In genomic region chrX:72960431-72960830, GRCm38 (mm10) we compare ENCODE assay signal across 10 mouse cellular contexts. TPM values are rescaled to one million over a fixed set of nuclear protein-coding genes. Genes with fewer than 3 reads are reported as not detected.
DNase-seq lines count a peak whose midpoint lies in the region; ATAC-seq and TF ChIP-seq lines count a peak whose summit lies in the region.
"Had no signal": no experiment of that assay in that cellular context is flagged by ENCODE, and none has a peak within 500 bp of the region (broad histone marks: within the 10 kb centered on the region; RNA-seq: fewer than 3 reads in every experiment).

No protein-coding gene starts in this region.

- no peaks in the 10 kb centered on the region; the same call in 1 of the 2 replicates for H3K36me3 ChIP-seq in forebrain, embryonic 11.5 days (ENCODE audit: control insufficient read depth, insufficient read depth, low read length)
- H3K36me3 ChIP-seq in midbrain, embryonic 10.5 days = peaks cover 74% of the 10 kb centered on the region
- H3K36me3 ChIP-seq: embryonic facial prominence, embryonic 12.5 days; stomach, embryonic 15.5 days had no signal

- 86% methylated on average over 4 of the region's 4 CpGs for WGBS in forebrain, embryonic 11.5 days
- 86% methylated on average over 4 of the region's 4 CpGs for WGBS in midbrain, embryonic 10.5 days

- no peak for ATAC-seq in forebrain, embryonic 11.5 days (replicated peaks; ENCODE audit: low FRiP score)

- peak; percentile 5 for DNase-seq in cerebellum, adult 9-10 months
- no peak for DNase-seq in cerebellum, postnatal 36 days
- no peak for DNase-seq in left cerebral cortex, adult 2 months (ENCODE audit: extremely low spot score in 1 of 2, low spot score in 2 of 2)
- DNase-seq in left cerebral cortex, postnatal 10 days (ENCODE audit: extremely low spot score in 1 of 2, low spot score in 2 of 2) = no peak
- peak; percentile 11 for DNase-seq in ES-CJ7 (ENCODE audit: low read depth, low spot score)
- peak; percentile 4 to 18 for DNase-seq in lung, adult 18-20 months
- no peak for DNase-seq in forebrain, embryonic 11.5 days (ENCODE audit: low spot score)
- no peak for DNase-seq in midbrain, embryonic 10.5 days (ENCODE audit: low spot score)

- peak; percentile 51 for TF ChIP-seq CTCF in left cerebral cortex, adult 2 months (IDR thresholded peaks at IDR 0.05)

- no peak overlapping the region for H3K9ac ChIP-seq in forebrain, embryonic 11.5 days (ENCODE audit: low read length)
- H3K9ac ChIP-seq: embryonic facial prominence, embryonic 12.5 days; stomach, embryonic 15.5 days had no signal

- no peaks in the 10 kb centered on the region for H3K27me3 ChIP-seq in forebrain, embryonic 11.5 days (ENCODE audit: control insufficient read depth, insufficient read depth, low read length)
- no peaks in the 10 kb centered on the region for H3K27me3 ChIP-seq in midbrain, embryonic 10.5 days (ENCODE audit: low read depth, poor library complexity, severe bottlenecking)
- H3K27me3 ChIP-seq: embryonic facial prominence, embryonic 12.5 days; stomach, embryonic 15.5 days had no signal

- H3K4me1 ChIP-seq in forebrain, embryonic 11.5 days (replicated peaks; ENCODE audit: control insufficient read depth, insufficient read depth, low read length) = no peaks in the 10 kb centered on the region
- no peaks in the 10 kb centered on the region for H3K4me1 ChIP-seq in midbrain, embryonic 10.5 days
- H3K4me1 ChIP-seq: embryonic facial prominence, embryonic 12.5 days; stomach, embryonic 15.5 days had no signal

- H3K9me3 ChIP-seq in forebrain, embryonic 11.5 days (ENCODE audit: control insufficient read depth, low read length) = no peaks in the 10 kb centered on the region
- H3K9me3 ChIP-seq in midbrain, embryonic 10.5 days (replicated peaks) = no peaks in the 10 kb centered on the region
- H3K9me3 ChIP-seq: embryonic facial prominence, embryonic 12.5 days; stomach, embryonic 15.5 days had no signal

- no peak overlapping the region for H3K4me3 ChIP-seq in left cerebral cortex, adult 2 months
- H3K4me3 ChIP-seq in forebrain, embryonic 11.5 days (ENCODE audit: low read depth, low read length) = no peak overlapping the region
- no peak overlapping the region for H3K4me3 ChIP-seq in midbrain, embryonic 10.5 days
- H3K4me3 ChIP-seq: embryonic facial prominence, embryonic 12.5 days; stomach, embryonic 15.5 days had no signal

- no peak overlapping the region for H3K27ac ChIP-seq in left cerebral cortex, adult 2 months
- H3K27ac ChIP-seq in forebrain, embryonic 11.5 days (ENCODE audit: low read depth, low read length) = no peak overlapping the region
- no peak overlapping the region for H3K27ac ChIP-seq in midbrain, embryonic 10.5 days (replicated peaks)
- H3K27ac ChIP-seq: embryonic facial prominence, embryonic 12.5 days; stomach, embryonic 15.5 days had no signal

- intact Hi-C loops in left cerebral cortex, adult 2 months (cut with DNase I) = no loop called here
- intact Hi-C loops in left cerebral cortex, postnatal 10 days (cut with DNase I) = no loop called here

- H3K4me2 ChIP-seq in forebrain, embryonic 11.5 days (ENCODE audit: low read depth, low read length, severe bottlenecking) = no peak overlapping the region
- H3K4me2 ChIP-seq: embryonic facial prominence, embryonic 12.5 days; stomach, embryonic 15.5 days had no signal

RNA-seq across cellular contexts. Expression of gene Zfp185, which starts 26.7 kb away (rescaled TPM):
- total RNA-seq in left cerebral cortex, adult 2 months (2021) = under 1 TPM; 0.37 to 0.84 TPM
- 1 to 10 TPM in 1 of 2 experiments, under 1 TPM in 1; 0.90 to 1.0 TPM for total RNA-seq in left cerebral cortex, postnatal 10 days (2021)
- polyA plus RNA-seq in forebrain, embryonic 11.5 days (2014; fragmentation: Nextera tagmentation; extraction: Ambion mirVana) = 3.9 and 4.0 TPM in 2 replicates
- polyA plus RNA-seq in midbrain, embryonic 10.5 days (2016; fragmentation: Nextera tagmentation; extraction: Ambion mirVana) = 2.6 and 3.2 TPM in 2 replicates

RNA-seq across cellular contexts. Expression of gene Nsdhl, which starts 42.1 kb away (rescaled TPM):
- 10 to 100 TPM; 20.3 to 23.2 TPM for total RNA-seq in left cerebral cortex, adult 2 months (2021)
- total RNA-seq in left cerebral cortex, postnatal 10 days (2021) = 10 to 100 TPM; 47.7 to 52.7 TPM
- 43.8 and 46.9 TPM in 2 replicates for polyA plus RNA-seq in forebrain, embryonic 11.5 days (2014; fragmentation: Nextera tagmentation; extraction: Ambion mirVana)
- 44.1 and 47.3 TPM in 2 replicates for polyA plus RNA-seq in midbrain, embryonic 10.5 days (2016; fragmentation: Nextera tagmentation; extraction: Ambion mirVana)

RNA-seq across cellular contexts. Expression of gene Cetn2, which starts 42.2 kb away (rescaled TPM):
- total RNA-seq in left cerebral cortex, adult 2 months (2021) = 10 to 100 TPM; 51.0 to 52.9 TPM
- total RNA-seq in left cerebral cortex, postnatal 10 days (2021) = 10 to 100 TPM; 54.1 to 55.2 TPM
- polyA plus RNA-seq in forebrain, embryonic 11.5 days (2014; fragmentation: Nextera tagmentation; extraction: Ambion mirVana) = 109 and 122 TPM in 2 replicates
- 104 and 105 TPM in 2 replicates for polyA plus RNA-seq in midbrain, embryonic 10.5 days (2016; fragmentation: Nextera tagmentation; extraction: Ambion mirVana)

Comparison
In these comparisons a context has a peak if more than half of its experiments do, and no peak if none do; other contexts are left out.
1. DNase-seq: peak in cerebellum, adult 9-10 months (single experiment), ES-CJ7 (single experiment) and lung, adult 18-20 months (2 of 2); none in cerebellum, postnatal 36 days (0 of 2), left cerebral cortex, adult 2 months (0 of 2), left cerebral cortex, postnatal 10 days (0 of 2), forebrain, embryonic 11.5 days (single experiment) and midbrain, embryonic 10.5 days (single experiment).